Mouse (Mus musculus) E14TG2a.4 (cell line): ENCODE data around the gene Fam186a.

ENCODE experiments used
- CTCF ChIP-seq: conservative IDR thresholded peaks from 2 replicates; pipeline ENCODE4 v1.5.1; 2014; ENCODE audit warnings: low read length
- NANOG ChIP-seq: IDR thresholded peaks from 2 replicates; pipeline ENCODE4 v1.6.1; 2014; ENCODE audit warnings: borderline replicate concordance, low read length, mixed read lengths
- POU5F1 ChIP-seq: IDR thresholded peaks from 2 replicates; pipeline ENCODE4 v1.6.1; 2014; ENCODE audit warnings: low read length, borderline replicate concordance

DNA sequence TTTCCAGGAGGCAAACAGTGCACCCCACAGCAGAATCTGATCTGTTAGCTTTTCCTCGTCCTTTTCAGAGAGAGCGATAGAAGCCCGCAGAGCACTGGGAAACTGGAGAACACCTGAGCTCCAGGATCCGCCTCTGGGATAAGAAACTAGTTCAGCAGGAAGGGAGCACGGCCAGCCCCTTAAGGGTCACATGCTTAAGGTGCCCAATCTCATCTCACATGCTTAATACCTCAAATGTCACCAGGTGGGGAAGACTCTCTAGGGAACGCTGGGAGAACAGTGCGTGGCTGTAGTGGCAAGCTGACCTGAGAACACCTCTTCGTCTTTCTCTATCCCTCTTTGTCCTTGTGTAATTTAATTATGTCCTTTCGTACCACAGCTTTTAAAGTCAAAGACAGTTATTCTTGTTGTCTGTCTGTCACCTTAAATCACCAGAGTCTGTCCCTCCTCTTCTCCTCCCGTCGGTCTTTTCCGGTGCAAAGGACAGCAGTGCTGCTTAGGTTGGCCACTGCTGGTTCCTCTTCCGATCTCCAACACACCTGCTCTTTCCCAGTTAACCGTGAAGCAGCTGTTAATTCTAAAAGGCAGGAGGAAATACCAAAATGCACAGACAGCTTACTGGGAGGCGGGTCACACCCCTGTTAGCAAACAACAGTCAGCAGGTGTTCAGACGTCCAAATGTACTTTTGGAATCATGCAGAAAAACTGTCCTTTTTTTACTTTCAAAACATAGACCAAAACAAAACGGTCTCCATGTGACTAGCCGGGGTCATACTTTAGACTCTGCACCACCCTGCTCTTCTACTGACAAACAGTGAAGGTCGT lies 76.2 kb downstream of the Fam186a start:
- TF ChIP-seq CTCF (no peak), NANOG (no peak), POU5F1 (no peak)
